Mouse (Mus musculus) spleen, adult 12 weeks (tissue): Measurements from ENCODE around the gene Pdcd6ip.
A peak's percentile ranks its signal among the peaks of the same experiment; 100 is the strongest.
"Not testable (repeated sequence)": the region's sequence is repeated elsewhere in the genome, so short reads cannot be mapped to it uniquely, and the experiment has no call there.

Experiments
- DNase-seq: peaks from one replicate; pipeline ENCODE4 v3.0.0; 2022; ENCODE audit warnings: low spot score

The Pdcd6ip gene

DNA sequence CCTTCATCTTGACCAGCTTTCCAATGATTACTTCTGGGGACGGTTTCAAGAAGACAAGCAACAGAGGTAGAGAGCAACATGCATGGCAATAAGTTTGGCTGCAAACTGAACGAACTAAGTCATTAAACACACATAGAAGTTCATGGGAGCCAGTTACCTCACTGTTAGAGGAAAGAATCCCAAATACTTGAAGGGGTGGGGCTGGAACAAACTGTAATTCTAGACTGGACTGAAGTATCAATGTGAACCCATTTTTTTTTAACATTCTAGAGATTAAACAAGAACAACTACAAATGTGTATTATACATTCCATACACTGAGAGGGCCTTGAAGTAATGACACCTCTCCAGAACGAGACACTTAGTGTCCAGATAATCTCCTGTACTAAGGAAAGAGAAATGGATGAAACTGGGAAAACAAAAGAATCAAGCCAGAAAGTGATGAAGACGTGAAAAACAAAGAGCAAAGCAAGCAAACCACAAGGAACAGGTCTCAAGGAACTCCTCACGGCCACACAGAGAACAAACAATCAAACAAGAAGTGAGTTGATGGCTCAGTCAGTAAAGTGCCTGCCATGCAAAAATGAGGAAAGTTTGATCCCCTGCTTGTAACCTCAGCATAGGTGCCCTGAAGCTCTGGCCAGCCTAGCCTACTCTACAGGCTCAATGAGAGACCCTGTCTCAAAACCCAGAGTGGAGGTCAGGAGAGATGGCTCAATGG lies 6.5 kb downstream of the Pdcd6ip start:
- no peak for DNase-seq

DNA sequence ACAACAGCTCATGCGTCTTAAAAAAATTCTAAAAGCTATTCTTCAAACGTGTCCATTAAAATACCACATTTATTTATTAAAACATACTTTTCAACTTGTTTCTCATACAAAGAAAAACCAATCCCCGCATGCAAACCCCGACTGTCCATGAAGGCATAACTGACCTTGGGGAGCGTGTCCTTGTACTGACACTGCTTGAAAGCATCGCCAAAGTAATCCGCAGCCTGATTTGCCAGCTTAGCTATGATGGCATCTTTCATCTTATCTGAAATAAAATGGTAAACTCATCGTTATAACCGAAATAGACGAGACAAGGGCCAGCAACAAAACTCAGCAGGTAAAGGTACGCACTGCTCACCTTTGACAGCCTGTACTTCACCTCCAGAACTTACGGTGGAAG lies 20.6 kb downstream of the Pdcd6ip start:
- no peak for DNase-seq

DNA sequence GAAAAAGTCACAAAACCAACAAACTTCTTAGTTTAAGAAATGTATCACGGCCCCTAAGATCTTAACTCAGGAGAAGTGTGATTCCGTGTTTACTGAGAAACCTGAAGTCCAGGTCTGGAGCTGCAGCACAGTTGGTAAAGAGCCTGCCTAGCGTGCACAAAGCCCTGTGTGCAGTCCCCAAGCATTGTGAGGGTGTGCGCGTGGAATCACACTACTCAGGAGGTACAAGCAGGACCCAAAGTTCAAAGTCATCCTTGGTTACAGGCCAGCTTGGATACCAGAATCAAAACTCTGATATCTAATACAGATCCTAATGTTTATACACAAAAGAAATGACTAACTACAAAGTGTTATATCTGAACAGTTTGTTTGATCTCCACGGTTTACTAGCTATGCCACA lies 34.3 kb downstream of the Pdcd6ip start:
- no peak for DNase-seq

DNA sequence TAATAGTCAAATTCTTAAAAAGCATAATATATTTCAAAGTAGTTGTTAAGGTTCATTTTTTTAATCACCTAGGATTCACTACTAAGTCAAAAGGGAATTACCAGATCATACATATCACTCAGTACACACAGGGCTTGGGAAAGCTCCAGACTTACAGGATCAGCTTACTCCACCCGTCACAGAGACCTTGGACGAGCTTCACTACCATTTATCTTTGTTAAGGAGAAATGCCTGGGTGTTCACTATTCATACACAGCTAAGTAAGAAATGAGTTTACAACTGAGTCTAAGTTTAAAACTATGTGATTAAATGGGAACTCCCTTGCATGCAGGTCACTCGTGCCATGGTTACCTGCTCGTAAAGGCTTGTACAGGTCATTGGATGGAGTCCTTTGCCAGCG lies 35.7 kb downstream of the Pdcd6ip start:
- DNase-seq = no peak

DNA sequence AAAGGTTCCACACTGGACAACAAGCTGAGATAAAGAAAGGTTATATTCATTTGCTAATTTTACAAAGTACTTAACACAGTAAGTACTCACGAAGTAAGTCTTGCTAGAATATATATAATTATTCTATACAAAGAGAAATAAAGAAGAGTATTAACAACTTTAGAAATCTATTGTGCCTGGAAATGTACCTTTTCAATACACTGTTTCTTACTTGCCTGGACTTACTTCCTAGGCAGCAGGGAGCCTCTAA lies 37.3 kb downstream of the Pdcd6ip start:
- no peak for DNase-seq

DNA sequence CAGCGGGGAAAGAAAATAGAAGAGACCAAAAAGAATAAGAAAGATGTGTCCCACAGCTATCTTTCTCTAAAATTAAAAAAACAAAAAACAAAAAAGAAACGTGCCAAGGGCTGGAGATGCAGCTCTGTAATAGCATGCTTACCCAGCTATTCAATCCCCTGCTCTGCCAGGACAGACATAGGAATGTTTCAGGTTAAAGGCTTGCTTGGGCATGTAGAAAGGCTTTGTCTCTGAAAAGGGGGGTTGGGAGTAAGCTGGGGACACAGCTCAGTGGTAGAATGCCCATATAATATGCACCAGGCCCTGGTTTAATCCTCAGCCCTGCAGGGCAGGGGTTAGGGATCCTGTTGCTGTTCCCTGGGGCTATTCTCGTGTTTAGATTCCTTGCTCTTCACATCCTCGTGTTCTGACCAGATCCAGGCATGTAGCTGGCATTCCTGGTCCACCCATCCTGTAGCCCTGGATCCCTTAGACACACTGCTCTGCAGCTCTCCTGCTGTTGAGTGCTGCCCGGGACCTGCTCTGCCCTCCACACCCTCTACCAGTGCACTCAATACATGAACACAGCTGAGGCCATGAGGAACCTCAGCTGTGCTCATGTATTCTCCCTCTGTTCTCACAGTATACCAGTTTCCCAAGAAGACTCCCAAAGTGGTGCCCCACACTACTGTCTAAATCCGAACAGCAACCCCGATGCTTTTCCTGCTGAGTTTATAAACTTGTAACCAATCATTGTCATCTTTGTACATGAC lies 37.8 kb downstream of the Pdcd6ip start:
- no peak for DNase-seq

DNA sequence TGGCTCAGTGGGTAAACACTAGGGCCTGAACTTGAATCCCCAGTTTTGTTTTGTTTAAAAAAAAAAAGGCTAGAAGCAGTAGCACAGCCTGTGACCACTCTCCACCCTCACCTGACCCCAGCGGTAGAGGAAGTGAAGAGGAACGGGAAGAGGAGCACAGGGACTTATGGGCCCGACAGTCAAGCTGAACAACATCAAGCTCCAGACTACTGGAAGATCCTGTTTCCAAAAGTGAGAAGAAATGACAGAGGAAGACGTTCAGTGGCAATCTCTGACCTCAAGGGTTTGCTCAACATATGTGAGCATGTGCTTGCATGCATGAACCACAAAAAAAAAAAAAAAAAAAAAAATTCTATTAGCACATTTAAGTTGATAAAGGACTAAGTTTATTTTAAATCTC lies 44.6 kb downstream of the Pdcd6ip start:
- DNase-seq = no peak

DNA sequence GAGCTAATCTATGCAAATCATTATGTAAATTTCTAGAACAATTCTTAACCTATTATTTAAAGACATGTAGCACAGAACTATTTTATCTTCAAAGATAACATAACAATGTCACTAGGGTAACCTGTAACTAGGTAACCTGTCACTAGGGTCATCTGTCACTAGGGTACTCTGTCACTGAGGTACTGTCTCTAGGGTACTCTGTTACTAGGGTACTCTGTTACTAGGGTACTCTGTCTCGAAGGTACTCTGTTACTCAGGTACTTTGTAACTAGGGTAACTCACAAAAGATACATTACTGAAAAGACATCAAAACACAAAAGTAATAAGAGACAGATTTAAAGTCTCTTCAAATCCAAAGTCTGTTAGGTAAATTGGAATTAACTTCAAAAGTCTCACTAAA lies 50.2 kb downstream of the Pdcd6ip start:
- no peak for DNase-seq

DNA sequence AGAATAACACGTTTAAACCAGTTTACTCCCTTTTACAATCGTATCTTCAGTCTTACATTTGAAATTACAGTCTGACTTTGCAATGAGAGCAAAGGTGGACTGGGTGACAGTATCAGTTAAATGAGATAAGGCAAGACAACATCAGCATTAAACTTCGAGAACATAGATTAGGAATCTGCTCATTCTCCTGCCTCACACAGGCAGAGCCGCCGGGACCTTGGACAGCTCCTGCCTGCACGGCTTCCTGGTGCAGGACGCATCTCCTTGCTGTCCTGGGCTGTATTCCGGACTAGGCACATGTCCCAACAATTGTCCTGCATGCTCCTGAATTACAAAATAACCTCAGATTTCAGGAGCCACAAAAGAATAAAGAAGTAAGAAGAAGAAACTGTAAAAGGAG lies 54.5 kb downstream of the Pdcd6ip start:
- DNase-seq = no peak

DNA sequence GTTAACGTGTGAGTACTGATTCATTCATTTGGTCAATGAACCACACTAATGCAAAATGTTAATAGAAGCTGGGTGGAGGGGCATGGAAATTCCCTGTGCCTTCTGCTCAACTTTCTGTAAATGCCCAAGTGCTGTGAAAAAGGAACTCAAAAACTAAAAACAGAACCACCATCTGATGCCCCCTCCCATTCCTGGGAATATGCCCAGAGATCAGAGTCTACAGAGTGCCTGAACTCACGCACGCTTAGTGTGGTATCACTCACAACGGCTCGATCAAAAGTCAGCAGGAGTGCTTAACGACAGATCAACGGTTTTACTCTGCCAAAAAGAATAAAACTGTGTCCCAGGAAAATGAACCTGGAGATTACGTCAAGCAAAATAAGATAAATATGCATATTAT lies 57.3 kb downstream of the Pdcd6ip start:
- DNase-seq = no peak

DNA sequence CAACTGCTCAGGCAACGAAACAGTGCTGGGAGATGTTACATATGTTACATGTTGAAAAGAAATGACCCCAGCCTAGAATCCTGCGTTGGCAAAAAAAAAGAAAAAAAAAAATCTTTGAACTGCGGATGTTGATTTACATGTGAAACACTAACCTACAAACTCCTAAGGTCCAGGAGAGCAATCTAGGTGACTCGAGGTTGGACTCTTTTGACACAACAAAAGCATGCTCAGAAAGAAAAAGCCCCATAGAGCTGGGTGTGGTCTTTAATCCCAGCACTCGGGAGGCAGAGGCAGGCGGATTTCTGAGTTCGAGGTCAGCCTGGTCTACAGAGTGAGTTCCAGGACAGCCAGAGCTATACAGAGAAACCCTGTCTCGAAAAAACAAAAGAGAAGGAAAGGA lies 58.8 kb downstream of the Pdcd6ip start:
- DNase-seq = not testable (repeated sequence)

DNA sequence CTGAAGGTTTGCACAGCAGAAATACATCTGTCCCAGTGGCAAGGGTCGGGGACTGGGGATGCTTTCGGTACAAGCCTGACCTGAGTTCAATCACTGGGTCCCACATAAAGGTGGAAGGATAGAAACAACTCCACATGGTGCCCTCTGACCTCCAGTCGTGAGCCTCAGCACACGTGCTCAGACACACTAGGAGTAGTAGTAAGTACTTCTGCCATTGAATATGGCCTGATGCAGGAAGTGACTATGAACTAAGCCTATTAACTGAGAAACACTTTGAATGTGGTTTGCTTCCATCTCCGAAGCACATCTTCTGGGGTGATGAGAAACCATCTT lies 62.3 kb downstream of the Pdcd6ip start:
- no peak for DNase-seq

DNA sequence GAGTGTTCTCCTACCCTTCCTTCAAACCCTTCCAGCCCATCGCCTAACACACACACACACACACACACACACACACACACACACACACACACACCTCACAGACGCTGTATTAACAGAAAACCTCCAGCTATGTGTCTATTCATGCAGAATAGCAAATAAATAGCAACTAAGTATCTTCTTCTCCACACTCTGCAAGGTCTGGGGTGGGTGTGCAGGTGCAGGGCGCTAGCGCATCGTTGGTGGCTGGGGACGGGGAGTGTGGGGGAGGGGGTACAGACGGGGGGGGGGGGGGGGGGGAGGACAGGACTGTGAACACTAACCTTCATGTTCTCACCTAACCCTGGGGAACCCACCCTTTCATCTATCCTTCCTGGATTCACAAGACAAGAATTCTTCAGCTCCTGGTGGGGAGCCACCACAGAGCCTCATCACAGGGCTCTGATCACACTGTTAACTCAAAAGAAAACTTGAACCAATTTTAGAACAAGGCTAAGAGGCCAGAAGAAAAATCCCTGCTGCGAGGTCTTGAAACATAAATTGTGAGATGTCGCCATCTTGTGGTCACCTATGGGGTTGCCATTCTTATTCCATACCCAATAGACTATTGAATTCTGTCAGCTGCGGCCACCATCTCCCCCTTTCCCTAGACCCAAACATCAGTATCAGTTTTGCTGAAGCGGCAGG lies 62.8 kb downstream of the Pdcd6ip start:
- peak; percentile 5 for DNase-seq

DNA sequence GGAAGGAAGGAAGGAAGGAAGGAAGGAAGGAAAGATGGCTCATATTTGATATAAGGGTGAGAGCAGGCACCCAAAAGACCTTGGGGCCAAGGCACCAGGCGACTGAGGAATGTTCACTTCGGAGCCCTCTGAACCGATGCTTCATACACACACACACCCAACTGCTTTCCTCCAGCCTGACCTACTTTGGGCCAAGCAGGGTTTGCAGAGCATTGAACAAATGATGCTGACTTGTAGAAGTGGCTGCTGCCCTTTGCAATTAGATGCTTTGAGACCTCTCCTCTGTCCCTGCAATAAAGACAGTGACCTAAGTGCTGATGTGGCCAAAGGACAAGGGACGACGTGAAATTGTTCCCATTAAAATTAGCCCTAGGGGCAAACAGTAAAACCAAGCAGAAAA lies 63.4 kb downstream of the Pdcd6ip start:
- no peak for DNase-seq

DNA sequence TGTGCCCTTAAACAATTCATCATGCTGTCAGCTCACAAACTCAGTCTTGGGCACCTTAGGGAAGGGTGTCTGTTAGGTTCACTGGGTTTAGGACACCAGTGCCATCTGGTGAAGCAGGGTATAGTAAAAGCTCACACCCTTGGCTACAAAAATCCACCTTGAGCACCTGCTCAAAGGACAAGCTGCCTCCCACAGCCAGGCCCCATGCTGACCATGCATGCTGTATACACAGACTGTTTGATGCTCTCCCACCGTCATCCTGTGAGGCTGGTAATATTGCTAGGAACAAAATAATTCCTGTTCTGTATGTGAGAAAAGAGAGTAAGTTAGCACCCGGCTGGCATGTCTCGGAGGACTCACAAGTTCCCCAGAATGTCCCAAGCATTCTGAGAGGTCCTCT lies 64.0 kb downstream of the Pdcd6ip start:
- no peak for DNase-seq

DNA sequence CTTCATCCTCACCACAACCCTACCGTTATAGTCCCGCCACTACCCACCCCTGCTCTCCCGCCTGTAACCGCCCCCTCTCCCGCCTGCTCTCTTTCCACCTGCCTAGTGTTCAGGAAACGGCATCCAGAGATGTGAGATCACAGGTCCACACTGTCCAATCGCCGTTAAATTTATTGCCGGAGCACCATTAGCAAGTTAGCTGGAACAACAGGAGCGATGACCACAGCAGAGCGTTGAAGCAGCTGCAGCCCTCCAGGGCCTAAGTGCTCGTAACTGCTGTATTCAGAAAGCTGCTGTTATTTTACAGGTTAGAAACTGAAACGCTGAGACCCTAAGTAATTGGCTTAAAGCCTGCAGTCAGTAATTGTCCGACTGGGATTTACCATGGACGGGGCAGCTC lies 64.4 kb downstream of the Pdcd6ip start:
- DNase-seq = no peak

DNA sequence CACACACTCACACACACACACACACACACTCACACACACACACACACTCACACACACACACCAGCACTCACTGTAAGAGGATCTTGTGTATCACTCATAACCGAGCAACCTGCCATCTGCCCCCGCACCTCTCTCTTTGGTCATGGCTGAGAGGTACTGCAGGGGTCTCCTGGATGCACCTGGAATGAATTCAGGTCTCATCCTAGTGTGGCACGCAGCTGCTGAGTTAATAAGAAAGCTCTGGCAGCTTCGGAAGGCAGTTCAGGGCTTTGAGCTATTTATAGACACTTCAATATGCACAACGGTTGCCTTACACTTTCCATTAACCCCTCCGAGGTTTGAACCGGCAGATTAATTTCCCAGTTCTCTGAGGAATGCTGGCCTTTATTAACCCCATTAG lies 73.1 kb downstream of the Pdcd6ip start:
- no peak for DNase-seq

DNA sequence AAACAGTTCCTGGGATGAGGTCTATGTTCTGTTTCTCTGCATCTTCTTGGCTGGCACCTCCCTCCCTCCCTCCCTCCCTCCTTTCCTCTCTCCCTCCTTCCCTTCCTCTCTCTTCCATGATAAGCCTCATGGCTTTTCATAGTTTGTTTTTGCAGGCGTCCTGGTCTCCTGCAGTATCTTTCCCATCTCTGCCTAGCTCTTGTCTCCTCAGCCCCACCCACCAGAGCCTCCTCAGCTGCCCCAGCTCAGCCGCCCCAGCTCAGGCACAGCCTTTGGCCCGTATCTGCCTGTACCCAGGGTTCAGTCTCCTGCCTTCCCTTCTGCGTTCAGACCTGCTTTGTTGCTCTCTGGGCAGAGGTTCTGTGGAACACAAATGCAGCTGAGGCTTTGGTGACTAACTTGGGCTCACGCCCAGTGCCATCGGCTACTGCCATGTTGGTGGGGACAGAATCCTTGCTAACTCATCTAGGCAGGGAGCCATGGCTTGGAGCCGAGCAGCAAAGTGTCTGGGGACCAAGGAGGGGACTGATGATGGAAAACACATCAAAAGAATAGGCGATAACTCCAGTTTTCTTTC lies 74.8 kb downstream of the Pdcd6ip start:
- DNase-seq = no peak

DNA sequence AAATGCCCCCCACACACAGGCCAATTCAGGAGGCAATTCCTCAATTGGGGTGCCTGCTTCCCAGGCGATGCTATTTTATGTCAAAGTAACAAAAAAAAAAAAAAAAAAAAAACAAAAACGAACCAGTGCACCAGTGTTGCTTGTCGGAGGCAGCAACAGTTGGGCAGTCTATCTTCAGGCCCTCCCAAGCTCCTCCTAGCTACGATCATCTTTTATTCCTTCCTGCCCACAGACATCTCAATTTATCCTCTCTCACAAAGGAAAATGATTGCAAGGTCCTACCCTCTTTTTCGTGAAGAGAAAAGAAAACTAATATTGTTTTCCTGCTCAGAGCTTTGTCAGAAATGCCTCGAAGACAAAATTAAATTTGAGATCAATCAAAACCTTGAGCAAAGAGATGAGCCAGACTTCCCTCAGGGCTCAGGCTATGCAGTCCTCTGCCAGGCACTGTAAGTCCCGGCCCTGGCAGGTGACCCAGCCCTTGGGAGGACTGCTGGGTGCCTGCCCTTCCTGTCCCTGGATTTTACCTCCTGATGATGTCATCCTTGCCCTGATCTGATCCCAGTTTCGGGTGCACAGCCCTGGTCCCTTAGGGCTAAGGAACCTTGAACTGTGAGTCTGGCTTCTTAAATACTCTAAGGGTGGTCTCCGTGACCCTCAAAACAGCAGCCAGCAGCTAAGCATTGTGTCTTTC lies 75.6 kb downstream of the Pdcd6ip start:
- no peak for DNase-seq

DNA sequence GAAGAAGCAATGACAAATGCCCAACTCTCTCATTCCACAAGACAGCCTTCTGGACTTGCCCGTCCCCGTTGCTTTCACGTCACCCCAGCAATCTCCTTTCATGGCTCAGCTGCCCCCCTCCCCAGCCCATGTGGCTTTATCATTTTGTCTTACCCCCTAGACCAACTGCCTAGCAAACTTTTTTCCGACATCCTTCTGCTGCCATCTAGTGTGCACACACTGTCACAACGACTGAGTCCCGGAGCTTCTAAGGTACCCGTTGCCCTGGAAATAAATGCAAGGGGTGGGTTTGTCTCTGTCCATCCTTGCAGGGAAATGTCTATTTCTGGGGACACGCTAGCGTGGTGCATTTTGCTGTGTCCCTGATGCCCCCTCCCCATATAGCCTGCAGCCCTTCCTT lies 78.4 kb downstream of the Pdcd6ip start:
- DNase-seq = no peak

DNA sequence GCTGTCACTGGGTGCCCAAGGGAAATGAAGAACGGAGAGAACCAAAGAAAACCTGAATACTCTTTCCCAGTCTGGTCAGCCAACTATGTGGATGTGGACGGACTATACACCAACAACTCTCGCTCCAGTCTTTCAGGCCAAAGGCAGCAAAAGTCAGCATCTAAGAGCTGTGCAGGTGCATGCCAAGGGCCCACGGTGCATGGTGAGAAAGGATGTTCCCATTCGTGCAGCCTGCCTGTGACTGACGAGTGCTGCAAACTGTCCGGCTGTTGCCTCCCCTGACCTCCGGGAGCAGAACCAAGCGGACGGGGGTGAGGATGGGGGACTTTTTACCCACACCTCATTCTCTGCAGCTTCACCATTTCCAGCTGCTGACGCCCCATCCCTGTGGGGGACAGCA lies 78.9 kb downstream of the Pdcd6ip start:
- no peak for DNase-seq

DNA sequence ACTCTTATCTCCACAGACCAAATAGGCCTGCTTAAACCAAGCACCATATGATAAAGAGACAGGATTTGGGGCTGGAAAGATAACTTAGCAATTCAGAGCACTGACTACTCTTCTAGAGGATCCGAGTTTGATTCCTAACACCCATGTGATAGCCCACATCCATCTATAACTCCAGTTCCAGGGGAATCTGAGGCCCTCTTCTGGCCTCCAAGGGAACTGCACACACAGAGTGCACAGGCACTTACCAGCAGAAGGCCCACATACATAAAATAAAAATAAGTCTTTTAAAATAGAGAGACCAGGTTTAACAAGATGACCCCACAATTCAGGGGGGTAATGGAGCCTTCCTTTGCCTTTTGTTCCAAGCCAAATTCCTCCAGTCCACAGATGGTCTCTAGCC lies 79.3 kb downstream of the Pdcd6ip start:
- DNase-seq = no peak

DNA sequence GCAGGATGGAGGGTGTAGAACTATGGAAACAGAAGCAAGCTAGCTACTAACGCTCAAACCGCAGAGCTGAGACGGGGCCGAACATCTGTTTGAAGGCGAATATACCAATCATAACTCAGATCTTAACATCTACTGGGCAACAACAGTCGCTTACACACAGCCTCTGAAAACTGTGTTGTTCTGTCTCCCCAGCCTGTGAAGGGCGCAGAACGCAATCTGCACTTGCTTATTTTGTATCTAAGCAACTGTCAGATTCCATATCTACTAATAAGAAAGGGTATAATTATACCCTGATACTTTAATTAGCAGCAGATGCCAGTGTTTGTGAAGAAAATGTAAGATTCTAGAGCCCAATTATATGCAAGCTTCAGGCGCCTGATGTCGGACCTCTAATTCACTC lies 81.3 kb downstream of the Pdcd6ip start:
- DNase-seq = no peak
